Mouse (Mus musculus): ENCODE results near the gene Id3.

DNA sequence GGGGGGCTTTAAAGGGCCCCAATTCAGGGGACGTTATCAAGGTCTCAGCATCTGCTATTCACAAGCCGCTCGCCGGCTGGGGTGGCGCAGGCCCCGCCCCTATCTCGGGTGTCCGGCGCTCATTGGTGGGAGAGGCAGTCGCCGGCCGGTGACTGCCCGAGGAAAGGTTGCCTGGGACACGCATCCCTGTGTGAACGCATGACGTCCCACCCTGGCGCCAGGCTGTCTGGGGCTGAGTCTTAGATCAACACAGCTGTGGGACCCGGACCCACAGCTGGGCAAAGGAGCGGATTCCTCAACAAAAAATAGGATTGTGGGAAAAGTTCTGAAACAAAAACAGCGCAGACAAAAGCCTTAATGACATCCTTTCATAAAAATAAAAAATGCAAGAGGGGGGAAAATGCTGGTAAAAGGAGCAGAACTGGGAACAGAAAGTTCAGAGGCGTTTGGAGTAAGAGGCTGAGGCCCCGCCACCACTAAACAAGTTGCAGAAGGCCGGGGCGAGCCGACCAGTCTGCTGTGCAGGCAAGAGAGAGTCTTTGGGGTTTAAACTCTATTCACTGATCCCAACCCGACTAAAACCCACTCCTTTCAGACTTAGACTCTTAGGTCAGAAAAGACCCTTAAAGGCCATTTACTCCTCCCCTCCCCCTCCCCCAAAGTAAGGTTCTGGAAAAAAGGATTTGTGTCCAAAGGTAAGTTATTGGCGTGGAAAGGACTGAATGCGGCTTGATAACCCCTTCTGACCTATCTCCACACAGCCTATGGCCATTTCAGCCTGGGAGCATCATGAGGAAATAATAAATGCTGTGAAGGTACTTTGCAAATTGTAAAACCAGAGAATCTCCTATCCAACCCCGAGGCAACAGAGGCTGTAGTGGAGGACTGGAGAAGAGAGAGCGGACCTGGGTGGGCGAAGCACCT, 2.7 kb upstream of the Id3 start:
- TF ChIP-seq CTCF (IDR thresholded peaks at IDR 0.05; ENCODE audit: control insufficient read depth, insufficient read depth, insufficient read length): no peak
- no peak for TF ChIP-seq MYOG (IDR thresholded peaks at IDR 0.05; ENCODE audit: control insufficient read depth, extremely low read depth, insufficient read length)
